Mouse (Mus musculus) embryonic facial prominence, embryonic 14.5 days (tissue): ENCODE results near the gene Krtap5-2. TPM values are rescaled to one million over a fixed set of nuclear protein-coding genes. Genes with fewer than 3 reads are reported as not detected.

Experiments
- ATAC-seq: fragments of 200-750 bp; cut with Nextera tagmentation; 2 replicates; pipeline ENCODE4 v1.8.0; 2017; ENCODE audit warnings: low read depth, moderate number of reproducible peaks, moderate TSS enrichment
- DNase-seq: peaks from one replicate; pipeline ENCODE4 v3.0.0-alpha.2; 2015; ENCODE audit warnings: low spot score
- H3K27ac ChIP-seq: fragments of 300-500 bp; sonication (generic); replicated peaks from 2 replicates; pipeline ENCODE4 v1.5.1; 2014; ENCODE audit warnings: low read depth, mild to moderate bottlenecking, low read length, moderate library complexity
- H3K27me3 ChIP-seq: fragments of 300-500 bp; sonication (generic); replicated peaks from 2 replicates; pipeline ENCODE4 v1.6.1; 2014; ENCODE audit warnings: low read length; ENCODE audit not compliant: control insufficient read depth, insufficient read depth
- H3K36me3 ChIP-seq: fragments of 300-500 bp; sonication (generic); 2 replicates; pipeline ENCODE4 v1.6.1; 2014; ENCODE audit warnings: low read length, mixed read lengths; ENCODE audit not compliant: control insufficient read depth, insufficient read depth
- H3K4me1 ChIP-seq: fragments of 300-500 bp; sonication (generic); 2 replicates; pipeline ENCODE4 v1.6.1; 2014; ENCODE audit warnings: antibody characterized with exemption, low read length; ENCODE audit not compliant: control insufficient read depth, insufficient read depth
- H3K4me2 ChIP-seq: fragments of 300-500 bp; sonication (generic); 2 replicates; pipeline ENCODE4 v1.6.1; 2014; ENCODE audit warnings: low read depth, mild to moderate bottlenecking, low read length, moderate library complexity, mixed read lengths
- H3K4me3 ChIP-seq: fragments of 300-500 bp; sonication (generic); 2 replicates; pipeline ENCODE4 v1.5.1; 2014; ENCODE audit warnings: low read depth, mild to moderate bottlenecking, low read length
- H3K9ac ChIP-seq: fragments of 300-500 bp; sonication (generic); 2 replicates; pipeline ENCODE4 v1.6.1; 2014; ENCODE audit warnings: low read depth, mild to moderate bottlenecking, low read length, moderate library complexity, mixed read lengths
- H3K9me3 ChIP-seq: fragments of 300-500 bp; sonication (generic); 2 replicates; pipeline ENCODE4 v1.6.1; 2016; ENCODE audit warnings: low read length; ENCODE audit not compliant: control insufficient read depth
- WGBS: fragments of 180-500 bp; shearing (Covaris S2); extraction: QIAGEN DNeasy Blood & Tissue Kit; methylation state at CpG from one replicate; pipeline ENCODE4 v1.1.7; 2014; 5-methylcytosine and 5-hydroxymethylcytosine counted together
- polyA plus RNA-seq: library from polyadenylated mRNA; unstranded; fragments of >200 nt; fragmentation: Nextera tagmentation; extraction: Ambion mirVana; gene quantifications from 2 replicates; pipeline ENCODE4 v1.2.1, GENCODE M21; 2014

Krtap5-2 gene
- polyA plus RNA-seq, 1 experiment from 2014 or later = not detected

DNA sequence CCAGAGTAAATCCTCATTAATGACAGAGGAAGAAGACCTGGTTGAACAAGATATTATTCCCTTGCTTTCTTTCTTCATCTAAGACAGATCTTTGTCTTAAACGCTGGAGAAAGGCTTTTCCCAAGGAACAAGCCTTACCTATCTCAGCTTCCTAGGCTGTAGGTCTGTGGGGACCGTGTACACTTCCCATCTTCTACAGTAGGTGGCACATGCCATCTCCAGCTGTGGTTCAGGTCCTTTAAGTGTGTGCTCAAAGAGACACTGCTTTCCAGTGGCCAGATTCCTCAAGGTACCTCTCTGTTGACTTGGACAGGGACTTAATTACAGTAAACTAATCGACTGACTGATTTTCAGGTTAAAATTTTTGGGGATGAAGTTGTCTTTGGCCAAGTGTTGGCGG lies 47.0 kb downstream of the Krtap5-2 start:
- H3K36me3 ChIP-seq = no peaks in the 10 kb centered on the region
- no peak overlapping the region for H3K27ac ChIP-seq
- no peaks in the 10 kb centered on the region for H3K4me1 ChIP-seq
- H3K9me3 ChIP-seq = no peaks in the 10 kb centered on the region
- no peak for ATAC-seq
- no peaks in the 10 kb centered on the region for H3K27me3 ChIP-seq
- no peak for DNase-seq
- no peak overlapping the region for H3K9ac ChIP-seq
- 60% methylated on average over 4 of the region's 4 CpGs for WGBS
- no peak overlapping the region for H3K4me2 ChIP-seq
- no peak overlapping the region for H3K4me3 ChIP-seq

Other genes with a start within 250 kb of the Krtap5-2 start
- 1.3 TPM in 2 replicates for gene Brsk2, start 226.3 kb downstream of the Krtap5-2 start, polyA plus RNA-seq
- gene Mob2, start 114.9 kb downstream of the Krtap5-2 start, polyA plus RNA-seq = 65.8 and 68.4 TPM in 2 replicates
- gene Dusp8, start 80.2 kb downstream of the Krtap5-2 start, polyA plus RNA-seq = 7.1 and 11.1 TPM in 2 replicates
- gene Gm45618, start 55.3 kb downstream of the Krtap5-2 start, polyA plus RNA-seq = 0.28 TPM in 1 of 2 replicates, not detected in the other
- not detected in 2 replicates for gene Gm39115, start 40.0 kb downstream of the Krtap5-2 start, polyA plus RNA-seq
- gene Gm45337, start 31.4 kb downstream of the Krtap5-2 start, polyA plus RNA-seq = not detected in 2 replicates
- not detected in 2 replicates for gene Gm29735, start 18.9 kb downstream of the Krtap5-2 start, polyA plus RNA-seq
- gene Gm4553, start 10.3 kb downstream of the Krtap5-2 start, polyA plus RNA-seq = not detected in 2 replicates
- not detected in 2 replicates for gene Gm10153, start 14.4 kb upstream of the Krtap5-2 start, polyA plus RNA-seq
- gene Krtap5-3, start 25.4 kb upstream of the Krtap5-2 start, polyA plus RNA-seq = not detected in 2 replicates
- gene Gm7579, start 35.9 kb upstream of the Krtap5-2 start, polyA plus RNA-seq = not detected in 2 replicates
- gene Krtap5-5, start 54.0 kb upstream of the Krtap5-2 start, polyA plus RNA-seq = 0.19 TPM in 1 of 2 replicates, not detected in the other
- gene Gm40460, start 65.1 kb upstream of the Krtap5-2 start, polyA plus RNA-seq = not detected in 2 replicates
- gene Gm2431, start 82.3 kb upstream of the Krtap5-2 start, polyA plus RNA-seq = not detected in 2 replicates
- gene Gm4559, start 98.4 kb upstream of the Krtap5-2 start, polyA plus RNA-seq = not detected in 2 replicates
- not detected in 2 replicates for gene Krtap5-1, start 121.1 kb upstream of the Krtap5-2 start, polyA plus RNA-seq
- gene Krtap5-4, start 127.5 kb upstream of the Krtap5-2 start, polyA plus RNA-seq = not detected in 2 replicates
- 3.0 and 3.3 TPM in 2 replicates for gene Ifitm10, start 197.7 kb upstream of the Krtap5-2 start, polyA plus RNA-seq
- gene Gm49369, start 206.7 kb upstream of the Krtap5-2 start, polyA plus RNA-seq = 0.46 TPM in 1 of 2 replicates, not detected in the other
- gene Ctsd, start 212.0 kb upstream of the Krtap5-2 start, polyA plus RNA-seq = 342 and 350 TPM in 2 replicates